Mouse (Mus musculus): ENCODE data around the gene Lman1l.
A peak's percentile ranks its signal among the peaks of the same experiment; 100 is the strongest.

The Lman1l gene

GRCm38 (mm10) chr9:57618854-57619253 lies 1.7 kb downstream of the Lman1l start:
- no peak for DNase-seq (ENCODE audit: low read depth, low spot score)

GRCm38 (mm10) chr9:57617556-57618169 lies 2.9 kb downstream of the Lman1l start:
- no peak for DNase-seq (ENCODE audit: low read depth, low spot score)

GRCm38 (mm10) chr9:57614786-57615185 lies 5.8 kb downstream of the Lman1l start:
- no peak for DNase-seq (ENCODE audit: low read depth, low spot score)

- DNase-seq (ENCODE audit: low read depth, low spot score): no peak
These were observed 6.6 kb downstream of the Lman1l start for GRCm38 (mm10) chr9:57613975-57614374.

GRCm38 (mm10) chr9:57612587-57612986 lies 8.0 kb downstream of the Lman1l start:
- DNase-seq (ENCODE audit: low read depth, low spot score): no peak

GRCm38 (mm10) chr9:57610359-57610826 lies 10.2 kb downstream of the Lman1l start:
- no peak for DNase-seq (ENCODE audit: low read depth, low spot score)

- DNase-seq (ENCODE audit: low read depth, low spot score): no peak
These were observed 10.8 kb downstream of the Lman1l start for GRCm38 (mm10) chr9:57609803-57610202.

GRCm38 (mm10) chr9:57606139-57606851 lies 14.3 kb downstream of the Lman1l start, which contains the start of gene Cplx3:
Gene Cplx3, minus strand, starts transcription at chr9:57606281.
- DNase-seq (ENCODE audit: low read depth, low spot score): peak; percentile 52

GRCm38 (mm10) chr9:57605503-57605902 lies 15.1 kb downstream of the Lman1l start:
- no peak for DNase-seq (ENCODE audit: low read depth, low spot score)

- no peak for DNase-seq (ENCODE audit: low read depth, low spot score)
These were observed 15.7 kb downstream of the Lman1l start for GRCm38 (mm10) chr9:57604875-57605274.

- DNase-seq (ENCODE audit: low read depth, low spot score): no peak
These were observed 18.5 kb downstream of the Lman1l start for GRCm38 (mm10) chr9:57602098-57602497.

- DNase-seq (ENCODE audit: low read depth, low spot score): no peak
These were observed 19.2 kb downstream of the Lman1l start for GRCm38 (mm10) chr9:57601353-57601706.

GRCm38 (mm10) chr9:57600620-57601352 lies 19.8 kb downstream of the Lman1l start:
- DNase-seq (ENCODE audit: low read depth, low spot score): no peak

- DNase-seq (ENCODE audit: low read depth, low spot score): no peak
These were observed 21.6 kb downstream of the Lman1l start for GRCm38 (mm10) chr9:57598851-57599563.

- DNase-seq (ENCODE audit: low read depth, low spot score): no peak
These were observed 22.6 kb downstream of the Lman1l start for GRCm38 (mm10) chr9:57597929-57598382.

- no peak for DNase-seq (ENCODE audit: low read depth, low spot score)
These were observed 23.3 kb downstream of the Lman1l start for GRCm38 (mm10) chr9:57597265-57597664.

- no peak for DNase-seq (ENCODE audit: low read depth, low spot score)
These were observed 26.4 kb downstream of the Lman1l start for GRCm38 (mm10) chr9:57594174-57594509.

- no peak for DNase-seq (ENCODE audit: low read depth, low spot score)
These were observed 27.0 kb downstream of the Lman1l start for GRCm38 (mm10) chr9:57593454-57594173.

GRCm38 (mm10) chr9:57590726-57591125 lies 29.8 kb downstream of the Lman1l start:
- DNase-seq (ENCODE audit: low read depth, low spot score): no peak

GRCm38 (mm10) chr9:57589224-57590126 lies 31.1 kb downstream of the Lman1l start, which contains the start of gene Ulk3:
Gene Ulk3, plus strand, starts transcription at chr9:57589452.
- peak; percentile 85 for DNase-seq (ENCODE audit: low read depth, low spot score)
